Mouse (Mus musculus) ES-Bruce4 (cell line): ENCODE measurements at regions not wholly inside any gene's neighbourhood (a gene's known extent, or its start where the extent isn't known, plus 50 kb on each side); places are given as distances from the start of the nearest gene placed in this dataset.

Experiments
- CTCF ChIP-seq: IDR thresholded peaks from one replicate; pipeline ENCODE4 v1.8.1; 2011; ENCODE audit warnings: low read depth, low read length
- EP300 ChIP-seq: IDR thresholded peaks from 2 replicates; pipeline ENCODE4 v1.6.1; 2011; ENCODE audit warnings: low read depth, low read length; ENCODE audit not compliant: insufficient read depth

DNA sequence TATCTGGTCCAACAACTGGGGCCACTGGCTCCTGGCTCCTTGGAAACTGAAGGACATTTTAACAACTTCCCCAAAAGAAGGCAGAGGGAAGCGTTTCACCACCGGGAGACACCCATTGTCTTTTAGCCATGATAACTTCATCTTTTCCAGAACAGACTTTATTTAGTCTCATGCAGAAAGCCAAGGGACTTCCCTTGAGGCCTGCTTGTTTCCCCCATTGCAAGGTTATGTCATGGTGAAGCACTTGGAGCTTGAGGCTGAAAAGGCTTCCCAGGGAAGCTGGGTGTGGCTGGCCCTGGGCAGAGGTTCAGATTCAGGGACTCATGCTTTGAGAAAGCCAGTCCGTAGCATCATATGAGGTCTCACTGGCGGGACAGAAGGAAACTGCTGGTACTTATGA, 166.3 kb upstream of the Ado start:
- TF ChIP-seq EP300 (no peak), CTCF (no peak)
